Mouse (Mus musculus) embryonic fibroblast, embryonic 13.5 days (primary cell): Measurements from ENCODE around the gene Maml2. TPM values are rescaled to one million over a fixed set of nuclear protein-coding genes. Genes with fewer than 3 reads are reported as not detected.

Experiments used
- H3K27ac ChIP-seq: 2 replicates; pipeline ENCODE4 v1.5.1; 2012; ENCODE audit warnings: low read length, control low read depth, inconsistent platforms; ENCODE audit not compliant: insufficient read depth
- H3K4me1 ChIP-seq: 2 replicates; pipeline ENCODE4 v1.6.1; 2011; ENCODE audit warnings: low read length; ENCODE audit not compliant: control insufficient read depth, insufficient read depth
- H3K4me3 ChIP-seq: 2 replicates; pipeline ENCODE4 v1.5.1; 2011; ENCODE audit warnings: mild to moderate bottlenecking, control low read depth, low read length; ENCODE audit not compliant: insufficient read depth
- CTCF ChIP-seq: IDR thresholded peaks from 2 replicates; pipeline ENCODE4 v1.5.1; 2011; ENCODE audit warnings: mild to moderate bottlenecking, control low read depth, low read length, moderate library complexity, borderline replicate concordance; ENCODE audit not compliant: insufficient read depth
- POLR2A ChIP-seq: IDR thresholded peaks from 2 replicates; pipeline ENCODE4 v1.6.1; 2011; ENCODE audit warnings: low read depth, mild to moderate bottlenecking, control low read depth, low read length, moderate library complexity
- polyA plus RNA-seq: library from polyadenylated mRNA; stranded (reverse); fragments of >200 nt; gene quantifications from 2 replicates; pipeline ENCODE4 v1.2.4, GENCODE M21; 2011; ENCODE audit warnings: low read depth; ENCODE audit not compliant: missing spikeins, insufficient read length

Gene Maml2
- 23.1 and 27.9 TPM in 2 replicates for polyA plus RNA-seq

DNA sequence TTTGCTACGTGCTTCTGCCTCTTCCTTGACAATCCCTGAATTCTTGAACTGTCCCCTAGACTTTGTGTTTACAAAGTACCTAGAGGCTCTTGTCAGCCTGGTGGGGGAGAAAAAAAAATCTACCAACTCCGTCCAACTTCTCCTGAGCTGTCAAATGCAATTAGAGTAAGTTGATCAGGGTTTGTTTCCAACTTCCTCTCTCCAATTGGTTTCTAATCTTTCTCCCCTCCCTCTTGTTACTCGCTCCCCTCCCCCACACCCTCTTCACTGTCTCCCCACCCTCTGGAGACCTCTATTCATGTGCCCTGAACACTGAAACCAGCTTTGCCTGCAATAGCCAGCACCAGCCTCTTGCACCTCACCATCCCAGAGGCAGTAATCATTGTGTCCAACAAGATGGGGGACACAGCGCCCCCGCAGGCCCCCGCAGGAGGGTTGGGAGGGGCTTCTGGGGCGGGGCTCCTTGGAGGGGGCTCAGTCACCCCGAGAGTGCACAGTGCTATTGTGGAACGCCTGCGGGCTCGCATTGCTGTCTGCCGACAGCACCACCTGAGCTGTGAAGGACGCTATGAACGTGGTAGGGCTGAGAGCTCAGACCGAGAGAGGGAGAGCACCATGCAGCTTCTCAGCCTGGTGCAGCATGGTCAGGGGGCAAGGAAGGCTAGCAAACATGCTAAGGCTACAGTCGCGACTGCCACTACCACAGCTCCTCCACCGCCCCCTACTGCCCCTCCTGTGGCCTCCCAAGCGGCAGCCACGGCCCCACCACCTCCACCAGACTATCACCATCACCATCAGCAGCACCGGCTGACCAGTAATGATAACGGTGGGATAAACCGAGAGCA lies at the start of gene Maml2:
TSS of gene Maml2 (plus strand) at position 290 of the 845 bp plus-strand sequence.
- TF ChIP-seq POLR2A (peak; percentile 53; the same call in 1 of the 2 replicates), CTCF (no peak)
- Histone ChIP-seq H3K27ac (peak within 1 kb of the TSS; percentile 63), H3K4me1 (peaks cover 13% of the 10 kb centered on the region), H3K4me3 (peak within 1 kb of the TSS; percentile 97)

DNA sequence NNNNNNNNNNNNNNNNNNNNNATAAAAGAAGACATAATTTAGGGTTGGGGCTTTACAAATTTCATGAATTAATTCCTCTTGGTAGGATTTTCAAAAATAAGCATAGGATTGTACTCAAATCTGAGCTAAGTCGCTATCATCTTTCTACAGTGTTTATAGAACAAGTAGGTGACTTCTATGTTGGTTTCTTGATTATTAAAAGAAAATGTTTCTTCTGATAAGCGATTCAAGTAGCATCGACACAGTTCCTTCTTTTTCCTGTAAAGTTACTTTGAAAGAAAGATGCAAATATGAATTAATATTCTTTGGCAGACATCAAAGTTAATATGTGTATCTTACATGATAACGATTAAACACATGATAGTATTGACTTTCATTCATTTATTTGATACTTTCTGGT lies 49.7 kb upstream of the Maml2 start:
- no peak overlapping the region for H3K4me3 ChIP-seq
- no peak for TF ChIP-seq POLR2A
- no peak for TF ChIP-seq CTCF
- no peak overlapping the region for H3K27ac ChIP-seq
- peaks cover 5% of the 10 kb centered on the region; the same call in 1 of the 2 replicates for H3K4me1 ChIP-seq

- Histone ChIP-seq H3K4me3 (no peak overlapping the region), H3K4me1 (no peaks in the 10 kb centered on the region), H3K27ac (no peak overlapping the region)
- no peak for TF ChIP-seq CTCF
- TF ChIP-seq POLR2A: no peak
Observed at GRCm38 (mm10) chr9:13251251-13251650, 46.5 kb upstream of the Maml2 start.

DNA sequence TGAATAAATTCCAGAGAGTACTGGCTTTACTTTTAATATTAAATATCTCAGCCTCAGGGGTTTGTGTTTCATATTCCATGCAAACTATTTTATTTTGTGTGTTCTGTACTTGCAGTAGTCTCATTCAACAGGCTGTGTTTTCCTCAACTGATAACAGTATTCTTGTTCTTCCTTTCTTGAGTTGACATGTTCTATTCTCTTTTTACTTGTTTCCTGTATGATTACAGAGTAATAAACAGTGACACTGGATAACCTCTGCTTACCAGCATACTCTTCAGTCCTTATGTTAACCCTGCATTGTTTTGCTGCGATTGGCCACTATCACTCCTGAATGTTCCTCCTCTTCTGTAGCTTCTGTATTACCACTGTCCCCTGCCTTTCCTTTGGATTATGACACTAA lies 41.0 kb upstream of the Maml2 start:
- H3K27ac ChIP-seq: no peak overlapping the region
- no peak for TF ChIP-seq POLR2A
- TF ChIP-seq CTCF: no peak
- no peak overlapping the region for H3K4me3 ChIP-seq
- no peaks in the 10 kb centered on the region for H3K4me1 ChIP-seq

DNA sequence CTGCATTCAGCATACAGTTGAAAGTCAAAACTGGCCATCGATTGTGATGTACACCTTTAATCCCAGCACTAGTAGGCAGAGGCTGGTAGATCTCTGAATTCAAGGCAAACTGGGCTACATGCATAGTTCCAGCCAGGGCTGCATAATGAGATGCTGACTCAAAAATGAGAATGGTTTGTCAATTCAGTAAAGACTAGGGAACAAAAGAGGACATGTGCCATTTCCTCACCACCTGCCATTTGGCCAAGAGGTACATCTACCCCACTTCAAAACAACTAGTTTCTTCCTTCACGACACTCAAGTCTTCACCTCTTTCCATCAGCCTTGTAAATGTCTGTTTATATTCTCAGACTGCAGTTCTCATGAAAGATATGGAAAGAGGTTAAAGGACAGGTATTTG lies 39.6 kb upstream of the Maml2 start:
- Histone ChIP-seq H3K27ac (no peak overlapping the region), H3K4me1 (no peaks in the 10 kb centered on the region), H3K4me3 (no peak overlapping the region)
- TF ChIP-seq POLR2A: no peak
- no peak for TF ChIP-seq CTCF

DNA sequence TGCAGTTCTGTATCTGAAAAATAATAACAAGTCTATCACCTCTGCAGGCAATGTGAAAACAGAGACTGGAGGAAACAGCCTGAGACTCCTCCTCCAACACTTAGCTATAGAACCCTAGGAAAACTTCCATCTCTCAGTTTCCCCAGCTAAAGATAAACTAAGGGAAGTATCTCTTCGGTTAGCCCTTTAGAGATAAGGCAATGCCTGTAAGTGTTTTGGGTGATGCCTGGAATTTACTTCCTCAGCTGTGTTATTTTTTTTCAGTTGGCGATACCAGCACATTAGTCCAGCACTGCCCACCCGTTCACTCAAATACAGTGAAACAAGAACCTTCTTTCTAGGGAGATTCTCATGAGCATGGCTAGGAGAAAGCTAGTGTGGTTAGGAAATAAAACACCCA lies 36.8 kb upstream of the Maml2 start:
- Histone ChIP-seq H3K4me3 (no peak overlapping the region), H3K4me1 (no peaks in the 10 kb centered on the region), H3K27ac (no peak overlapping the region)
- TF ChIP-seq POLR2A (no peak), CTCF (no peak)

- Histone ChIP-seq H3K27ac (no peak overlapping the region), H3K4me3 (no peak overlapping the region), H3K4me1 (no peaks in the 10 kb centered on the region)
- no peak for TF ChIP-seq POLR2A
- no peak for TF ChIP-seq CTCF
Observed at GRCm38 (mm10) chr9:13273219-13273618, 24.5 kb upstream of the Maml2 start.

DNA sequence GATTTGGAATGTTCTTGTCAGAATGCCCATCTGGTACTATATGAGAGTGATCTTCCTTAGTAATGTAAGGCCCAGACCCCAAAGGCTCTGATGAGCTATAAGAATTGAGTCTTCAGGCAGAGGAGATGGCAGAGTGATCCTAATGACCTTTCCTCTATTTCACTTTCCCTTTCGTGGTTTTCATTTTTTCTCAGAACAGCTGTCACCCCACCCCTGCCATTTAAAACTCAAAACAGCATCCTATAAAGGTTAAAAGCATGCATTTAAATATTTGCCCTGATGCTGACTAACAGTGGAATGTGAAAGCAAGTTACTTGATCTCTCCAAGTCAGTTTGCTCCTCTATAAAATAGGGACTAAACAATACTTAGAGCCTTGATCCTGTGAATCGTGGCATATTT lies 10.3 kb upstream of the Maml2 start:
- TF ChIP-seq CTCF (no peak), POLR2A (no peak)

DNA sequence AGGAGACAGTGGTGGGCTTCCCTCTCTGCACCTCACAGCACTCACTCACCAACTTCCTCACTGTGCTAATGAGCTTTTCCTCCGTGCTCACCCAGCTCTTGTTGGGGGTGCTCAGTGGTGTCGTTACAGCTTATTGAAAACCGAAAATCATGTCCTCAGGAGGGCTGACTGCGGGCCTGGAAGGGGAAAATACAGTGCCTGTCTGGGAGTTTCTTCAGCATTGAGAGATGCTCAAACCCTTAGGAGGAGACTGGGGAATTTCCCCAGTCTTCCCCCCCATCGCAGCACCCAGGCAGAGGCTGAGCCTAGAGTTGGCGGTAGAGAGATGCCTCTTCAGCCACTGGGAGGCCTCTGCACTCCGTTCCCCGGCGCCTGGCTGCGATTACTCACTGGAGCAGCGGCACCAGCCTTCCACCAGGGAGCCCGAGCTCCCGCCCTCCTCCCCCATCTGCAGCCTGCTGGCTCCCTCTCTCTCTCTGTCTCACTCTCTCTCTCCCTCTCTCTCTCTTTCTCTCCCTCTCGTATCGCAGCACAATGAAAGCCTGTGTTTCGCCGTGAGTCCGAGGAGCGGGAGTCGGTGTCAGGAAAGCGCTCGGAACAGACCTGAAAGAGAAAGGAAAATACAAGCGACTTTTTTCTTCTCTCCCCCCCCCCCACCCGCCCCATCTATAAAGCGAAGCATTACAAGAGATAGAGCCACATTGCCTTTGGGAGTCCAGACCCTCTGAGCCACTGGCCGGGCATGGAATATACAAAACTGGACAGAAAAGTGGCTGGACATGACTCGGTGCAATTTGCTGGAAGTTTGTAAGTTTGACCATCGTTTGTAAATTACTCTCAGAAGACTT lies 1.3 kb upstream of the Maml2 start:
- H3K4me3 ChIP-seq: peak overlapping the region; percentile 97
- TF ChIP-seq POLR2A: peak; percentile 80
- TF ChIP-seq CTCF: peak; percentile 50; the same call in 1 of the 2 replicates
- peaks cover 12% of the 10 kb centered on the region for H3K4me1 ChIP-seq
- H3K27ac ChIP-seq: peak overlapping the region; percentile 68

More for the DNA sequence above, 10.3 kb upstream of the Maml2 start:
- H3K4me1 ChIP-seq: no peaks in the 10 kb centered on the region
- peak overlapping the region; percentile 78 for H3K27ac ChIP-seq
- no peak overlapping the region for H3K4me3 ChIP-seq
